Mouse (Mus musculus): ENCODE measurements around the gene Ubiad1. TPM values are rescaled to one million over a fixed set of nuclear protein-coding genes. Genes with fewer than 3 reads are reported as not detected.

Gene Ubiad1
- polyA plus RNA-seq, 1 experiment from 2014 or later: 19.5 TPM

DNA sequence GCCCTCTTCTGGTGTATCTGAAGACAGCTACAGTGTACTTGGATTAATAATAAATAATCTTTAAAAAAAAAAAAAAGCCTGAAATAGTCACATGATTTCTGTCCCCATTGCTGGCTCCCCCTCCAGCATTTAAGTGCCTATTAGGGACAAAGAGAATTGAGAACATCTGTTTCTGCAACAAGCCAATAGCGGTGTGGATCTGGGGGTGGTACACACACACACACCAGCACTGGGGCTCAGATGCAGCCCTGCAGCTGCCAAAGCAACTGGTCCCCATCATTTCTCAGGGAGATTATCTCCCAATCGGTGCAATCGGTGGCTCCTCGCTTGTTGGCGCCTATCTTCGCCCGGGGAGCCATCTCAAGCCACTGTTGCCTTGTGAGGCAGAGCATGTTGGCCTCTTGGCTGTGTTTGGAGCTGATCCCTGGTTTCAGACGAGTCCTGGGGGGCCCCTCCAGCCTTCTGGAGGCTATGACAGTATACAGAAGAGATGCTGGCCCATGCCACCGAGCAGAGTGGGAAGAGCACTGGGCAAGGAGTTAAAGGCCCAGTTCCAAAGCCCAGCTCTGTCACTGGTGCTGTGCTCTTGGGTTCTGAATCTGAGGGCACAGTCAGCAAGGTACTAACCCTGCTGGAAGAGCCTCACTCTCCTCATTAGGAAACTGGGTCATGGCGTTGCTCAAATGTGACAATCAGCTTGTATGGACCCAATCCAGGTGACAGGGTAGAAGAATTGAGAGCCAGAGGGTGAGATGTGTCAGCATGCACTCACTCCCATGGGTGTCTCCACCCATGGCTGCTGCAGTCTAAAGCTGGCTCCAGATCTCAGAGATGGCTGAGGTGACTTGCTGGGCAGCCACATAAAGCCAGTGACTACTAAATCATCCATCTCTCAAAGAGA is 17.4 kb downstream of the Ubiad1 start:
- Histone ChIP-seq H3K27me3 (replicated peaks) (no peaks in the 10 kb centered on the region), H3K4me2 (replicated peaks) (no peak overlapping the region), H3K9ac (no peak overlapping the region), H3K36me3 (no peaks in the 10 kb centered on the region), H3K27ac (no peak overlapping the region), H3K9me3 (no peaks in the 10 kb centered on the region), H3K4me1 (peaks cover 13% of the 10 kb centered on the region; the same call in 1 of the 2 replicates), H3K4me3 (no peak overlapping the region)
- 76% methylated on average over 10 of the region's 10 CpGs for WGBS
- ATAC-seq (ENCODE audit: low FRiP score, low read depth): no peak

DNA sequence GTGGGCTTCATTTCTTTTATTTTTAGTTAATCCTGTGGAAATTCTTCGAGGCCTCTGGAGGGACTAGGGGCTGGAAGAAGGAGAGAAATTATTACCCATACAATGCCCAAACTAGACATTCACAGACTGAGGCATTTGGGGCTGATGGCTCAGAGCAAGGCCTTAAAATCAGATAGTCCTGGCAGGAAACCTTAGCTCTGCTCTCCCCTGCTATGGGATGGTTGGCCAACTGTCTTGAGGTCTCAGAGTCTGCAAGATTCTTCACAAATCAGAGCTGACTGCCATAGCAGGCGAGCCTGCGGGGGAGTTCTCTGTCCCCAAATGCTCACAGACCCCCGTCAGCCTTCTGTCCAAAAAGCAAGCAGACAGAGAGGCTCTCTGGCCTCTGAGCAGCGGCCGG is 27.0 kb downstream of the Ubiad1 start:
- Histone ChIP-seq H3K9ac (no peak overlapping the region), H3K4me3 (no peak overlapping the region), H3K27ac (no peak overlapping the region), H3K4me1 (peaks cover 32% of the 10 kb centered on the region), H3K36me3 (no peaks in the 10 kb centered on the region), H3K9me3 (no peaks in the 10 kb centered on the region), H3K27me3 (replicated peaks) (no peaks in the 10 kb centered on the region), H3K4me2 (replicated peaks) (no peak overlapping the region)
- ATAC-seq (ENCODE audit: low FRiP score, low read depth): no peak
- 26% methylated on average over 6 of the region's 6 CpGs for WGBS

DNA sequence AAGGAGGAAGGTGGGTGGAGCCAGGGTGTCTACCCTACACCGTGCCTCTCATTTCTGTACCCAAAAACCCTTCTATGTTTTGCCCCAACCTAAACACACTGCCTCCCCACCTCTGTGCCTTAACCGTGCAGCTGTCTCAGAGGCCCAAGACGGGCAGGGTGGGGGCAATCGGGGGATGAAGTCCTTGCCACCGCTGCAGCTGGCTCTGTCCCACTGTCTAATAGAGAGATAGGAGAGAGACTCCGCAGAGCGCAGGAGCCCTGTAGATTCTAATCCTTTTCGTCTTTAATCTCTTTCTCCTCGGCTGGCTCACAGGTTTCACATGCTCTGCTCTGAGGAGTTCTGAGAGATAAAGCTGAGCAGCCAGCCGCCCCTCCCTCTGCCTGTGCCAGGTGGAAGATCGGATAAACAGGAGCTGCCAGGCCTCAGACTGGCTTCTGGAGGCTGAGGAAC is 27.5 kb downstream of the Ubiad1 start:
- Histone ChIP-seq H3K4me1 (peaks cover 32% of the 10 kb centered on the region), H3K4me3 (no peak overlapping the region), H3K36me3 (no peaks in the 10 kb centered on the region), H3K27me3 (replicated peaks) (no peaks in the 10 kb centered on the region), H3K9me3 (no peaks in the 10 kb centered on the region), H3K9ac (no peak overlapping the region), H3K27ac (no peak overlapping the region), H3K4me2 (replicated peaks) (no peak overlapping the region)
- ATAC-seq (ENCODE audit: low FRiP score, low read depth): no peak
- WGBS: 55% methylated on average over 11 of the region's 11 CpGs

GRCm38 (mm10) chr4:148415575-148415974 is 29.0 kb downstream of the Ubiad1 start:
- 14% methylated on average over 16 of the region's 16 CpGs for WGBS
- Histone ChIP-seq H3K4me2 (replicated peaks) (peak overlapping the region; percentile 21), H3K27ac (no peak overlapping the region), H3K9me3 (no peaks in the 10 kb centered on the region), H3K9ac (no peak overlapping the region), H3K4me1 (peaks cover 32% of the 10 kb centered on the region), H3K27me3 (replicated peaks) (no peaks in the 10 kb centered on the region), H3K36me3 (no peaks in the 10 kb centered on the region), H3K4me3 (no peak overlapping the region)
- ATAC-seq (ENCODE audit: low FRiP score, low read depth): no peak

- H3K4me3 ChIP-seq: no peak overlapping the region
- H3K27ac ChIP-seq: no peak overlapping the region
- no peak for ATAC-seq (ENCODE audit: low FRiP score, low read depth)
- no peaks in the 10 kb centered on the region for H3K36me3 ChIP-seq
- H3K4me2 ChIP-seq (replicated peaks): no peak overlapping the region
- peaks cover 34% of the 10 kb centered on the region for H3K4me1 ChIP-seq
- no peak overlapping the region for H3K9ac ChIP-seq
- H3K27me3 ChIP-seq (replicated peaks): peaks cover under 1% of the 10 kb centered on the region
- WGBS: 76% methylated on average over 10 of the region's 10 CpGs
- H3K9me3 ChIP-seq: no peaks in the 10 kb centered on the region
Measured at GRCm38 (mm10) chr4:148408256-148408975, 36.2 kb downstream of the Ubiad1 start.

DNA sequence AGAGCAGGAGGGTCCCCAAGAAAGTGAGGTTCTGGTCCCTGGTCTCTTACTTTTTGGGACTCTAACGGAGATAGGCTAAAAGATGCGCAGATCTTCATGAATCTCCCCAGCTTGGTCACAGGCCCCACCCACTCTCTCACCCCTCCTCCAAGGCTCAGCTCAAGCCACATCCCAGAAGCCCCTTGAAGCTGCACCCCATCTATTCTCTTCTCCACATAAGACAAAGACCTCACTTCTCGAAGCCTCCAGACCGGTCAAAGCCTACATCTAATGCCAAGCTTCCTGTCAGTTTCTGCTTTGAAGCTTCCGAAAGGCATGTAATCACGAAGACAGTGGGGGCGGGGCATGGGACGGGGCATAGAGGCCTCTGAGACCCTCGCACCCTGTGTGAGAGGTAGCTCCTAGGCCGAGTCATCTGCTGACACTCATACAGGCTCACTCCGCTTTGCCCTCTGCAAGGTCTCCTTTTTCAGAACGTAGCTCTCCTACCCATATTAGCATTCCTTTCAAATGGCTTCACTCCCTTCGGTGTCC is 39.2 kb downstream of the Ubiad1 start:
- H3K9me3 ChIP-seq: no peaks in the 10 kb centered on the region
- no peak for ATAC-seq (ENCODE audit: low FRiP score, low read depth)
- peak overlapping the region; percentile 42 for H3K4me2 ChIP-seq (replicated peaks)
- no peaks in the 10 kb centered on the region for H3K36me3 ChIP-seq
- H3K4me1 ChIP-seq: peaks cover 54% of the 10 kb centered on the region
- no peak overlapping the region for H3K27ac ChIP-seq
- WGBS: 9% methylated on average over 13 of the region's 13 CpGs
- peaks cover 7% of the 10 kb centered on the region for H3K27me3 ChIP-seq (replicated peaks)
- no peak overlapping the region for H3K4me3 ChIP-seq
- H3K9ac ChIP-seq: no peak overlapping the region

DNA sequence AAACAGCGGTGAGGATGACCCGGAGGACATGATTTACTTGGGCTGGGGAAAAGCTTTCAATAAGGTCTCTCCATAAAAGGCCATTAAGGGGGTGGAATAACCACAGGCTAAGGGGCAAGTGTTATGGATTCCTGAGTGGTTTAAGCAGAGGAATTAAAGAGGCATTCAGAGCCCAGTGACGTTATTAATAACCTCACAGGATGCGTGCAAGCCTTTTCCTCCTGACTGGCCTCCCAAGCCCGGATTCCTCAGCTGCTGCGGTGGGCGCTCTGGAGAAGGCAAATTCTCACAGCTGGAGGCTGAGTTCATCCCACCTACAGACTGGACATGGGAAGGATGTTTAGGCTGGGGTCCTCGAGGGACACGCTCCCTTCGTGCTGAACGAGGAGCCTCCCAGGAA is 39.8 kb downstream of the Ubiad1 start:
- Histone ChIP-seq H3K4me1 (peaks cover 59% of the 10 kb centered on the region), H3K4me2 (replicated peaks) (peak overlapping the region; percentile 42), H3K36me3 (no peaks in the 10 kb centered on the region), H3K27ac (no peak overlapping the region), H3K9me3 (no peaks in the 10 kb centered on the region), H3K4me3 (no peak overlapping the region), H3K27me3 (replicated peaks) (peaks cover 7% of the 10 kb centered on the region), H3K9ac (no peak overlapping the region)
- peak; percentile 14; the same call in 1 of the 2 replicates for ATAC-seq (ENCODE audit: low FRiP score, low read depth)
- 2% methylated on average over 11 of the region's 11 CpGs for WGBS

- Histone ChIP-seq H3K4me3 (0 out of 2 replicates have a peak overlapping the region, but pooled peaks have one; percentile 2), H3K9ac (no peak overlapping the region), H3K36me3 (no peaks in the 10 kb centered on the region), H3K4me2 (replicated peaks) (peak overlapping the region; percentile 42), H3K27me3 (replicated peaks) (peaks cover 7% of the 10 kb centered on the region), H3K4me1 (peaks cover 69% of the 10 kb centered on the region), H3K27ac (no peak overlapping the region), H3K9me3 (no peaks in the 10 kb centered on the region)
- WGBS: 5% methylated on average over 12 of the region's 12 CpGs
- ATAC-seq (ENCODE audit: low FRiP score, low read depth): no peak
Measured at GRCm38 (mm10) chr4:148403402-148403801, 41.2 kb downstream of the Ubiad1 start.

- no peak overlapping the region for H3K4me3 ChIP-seq
- peak overlapping the region; percentile 74; the same call in 1 of the 2 replicates for H3K27ac ChIP-seq
- no peak overlapping the region for H3K4me2 ChIP-seq (replicated peaks)
- no peak overlapping the region for H3K9ac ChIP-seq
- no peaks in the 10 kb centered on the region for H3K36me3 ChIP-seq
- 15% methylated on average over 9 of the region's 9 CpGs for WGBS
- H3K4me1 ChIP-seq: peaks cover 67% of the 10 kb centered on the region
- peaks cover 7% of the 10 kb centered on the region; the same call in 1 of the 2 replicates for H3K27me3 ChIP-seq (replicated peaks)
- H3K9me3 ChIP-seq: 0 out of 2 replicates have a peak, but pooled peaks cover 5% of the 10 kb centered on the region
- ATAC-seq (ENCODE audit: low FRiP score, low read depth): peak; percentile 74
Measured at GRCm38 (mm10) chr4:148399437-148400094, 45.0 kb downstream of the Ubiad1 start.

GRCm38 (mm10) chr4:148397531-148398287 is 46.9 kb downstream of the Ubiad1 start:
- Histone ChIP-seq H3K4me3 (no peak overlapping the region), H3K9me3 (0 out of 2 replicates have a peak, but pooled peaks cover 5% of the 10 kb centered on the region), H3K4me2 (replicated peaks) (peak overlapping the region; percentile 10; the same call in 1 of the 2 replicates), H3K27ac (peak overlapping the region; percentile 74), H3K4me1 (peaks cover 65% of the 10 kb centered on the region), H3K36me3 (no peaks in the 10 kb centered on the region), H3K9ac (no peak overlapping the region), H3K27me3 (replicated peaks) (no peaks in the 10 kb centered on the region)
- peak; percentile 38 for ATAC-seq (ENCODE audit: low FRiP score, low read depth)
- WGBS: 25% methylated on average over 18 of the region's 18 CpGs

GRCm38 (mm10) chr4:148397113-148397512 is 47.5 kb downstream of the Ubiad1 start:
- no peak overlapping the region for H3K9ac ChIP-seq
- H3K4me3 ChIP-seq: no peak overlapping the region
- H3K4me1 ChIP-seq: peaks cover 71% of the 10 kb centered on the region
- peak overlapping the region; percentile 33; the same call in 1 of the 2 replicates for H3K27ac ChIP-seq
- 47% methylated on average over 4 of the region's 4 CpGs for WGBS
- peak; percentile 14; the same call in 1 of the 2 replicates for ATAC-seq (ENCODE audit: low FRiP score, low read depth)
- no peaks in the 10 kb centered on the region for H3K27me3 ChIP-seq (replicated peaks)
- H3K36me3 ChIP-seq: no peaks in the 10 kb centered on the region
- 0 out of 2 replicates have a peak, but pooled peaks cover 5% of the 10 kb centered on the region for H3K9me3 ChIP-seq
- no peak overlapping the region for H3K4me2 ChIP-seq (replicated peaks)
